Mouse (Mus musculus) lung, postnatal 0 days (tissue): ENCODE data around the gene Mtx1.

Source experiments
- CTCF ChIP-seq: IDR thresholded peaks from 2 replicates; pipeline ENCODE4 v1.5.1; 2016; ENCODE audit warnings: antibody characterized with exemption, mild to moderate bottlenecking
- EP300 ChIP-seq: IDR thresholded peaks from 2 replicates; pipeline ENCODE4 v1.6.1; 2016; ENCODE audit warnings: antibody characterized with exemption, mild to moderate bottlenecking, control low read depth

DNA sequence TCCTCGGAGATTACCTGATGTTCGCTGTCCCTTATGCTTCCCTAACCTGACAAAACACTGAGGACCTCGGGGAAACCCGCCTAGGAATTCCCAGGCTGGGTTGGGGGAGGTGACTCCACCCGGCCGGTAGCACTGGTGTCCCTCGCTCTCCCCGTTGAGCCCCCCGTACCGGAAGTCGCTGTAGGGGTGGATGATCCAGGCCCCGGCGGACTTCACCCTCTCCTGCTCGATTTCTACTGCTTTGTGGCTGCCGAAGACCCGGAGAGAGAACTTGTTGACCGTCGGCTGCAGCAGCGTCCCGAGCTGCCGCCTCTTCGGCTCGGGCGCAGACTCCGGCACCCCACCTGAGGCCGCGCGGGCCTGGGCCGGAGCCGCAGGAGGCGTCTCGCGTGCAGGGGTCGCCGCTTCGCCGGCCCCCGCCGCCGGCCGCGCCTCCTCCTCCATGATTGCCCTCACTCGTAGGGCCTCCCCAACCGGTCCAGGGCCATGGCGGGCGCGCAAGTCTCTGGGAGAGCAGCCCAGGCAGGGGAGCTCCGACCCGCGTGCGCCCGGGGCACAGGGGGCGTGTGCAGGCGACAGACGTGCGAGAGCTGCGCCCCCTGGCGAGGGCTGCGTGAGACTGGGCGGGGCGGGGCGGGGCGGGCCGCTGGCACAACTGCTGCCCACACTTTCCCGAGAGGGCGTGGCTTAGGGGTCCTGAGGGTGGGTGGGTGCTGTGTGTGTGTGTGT lies 67.1 kb downstream of the Mtx1 start, which contains the start of gene Hcn3:
- peak; percentile 80 for TF ChIP-seq CTCF
- TF ChIP-seq EP300: no peak
